Mouse (Mus musculus): ENCODE measurements around the gene Vapa. TPM values are rescaled to one million over a fixed set of nuclear protein-coding genes. Genes with fewer than 3 reads are reported as not detected.

The Vapa gene
- polyA plus RNA-seq, 1 experiment from 2014 or later = 302 TPM

Other genes with a start within 250 kb of the Vapa start
- 0.14 and 0.23 TPM in 2 replicates for gene Tmem232, start 72.8 kb downstream of the Vapa start, polyA plus RNA-seq (2016; fragmentation: Nextera tagmentation; extraction: Ambion mirVana)
- gene Txndc2, start 28.6 kb upstream of the Vapa start, polyA plus RNA-seq (2016; fragmentation: Nextera tagmentation; extraction: Ambion mirVana) = 0.10 and 0.30 TPM in 2 replicates
- gene Rab31, start 159.2 kb upstream of the Vapa start, polyA plus RNA-seq (2016; fragmentation: Nextera tagmentation; extraction: Ambion mirVana) = 72.5 and 73.3 TPM in 2 replicates
- gene Ppp4r1, start 169.0 kb upstream of the Vapa start, polyA plus RNA-seq (2016; fragmentation: Nextera tagmentation; extraction: Ambion mirVana) = 54.4 and 57.7 TPM in 2 replicates

All from neural tube, embryonic 12.5 days (tissue).